Mouse (Mus musculus) forebrain, embryonic 13.5 days (tissue): ENCODE data around the gene Ifrd2. TPM values are rescaled to one million over a fixed set of nuclear protein-coding genes. Genes with fewer than 3 reads are reported as not detected.

Experiments used
- ATAC-seq: fragments of 200-750 bp; cut with Nextera tagmentation; 2 replicates; pipeline ENCODE4 v1.8.0; 2017
- H3K27ac ChIP-seq: fragments of 300-500 bp; sonication (generic); 2 replicates; pipeline ENCODE4 v1.5.1; 2015; ENCODE audit warnings: inconsistent platforms, mild to moderate bottlenecking, moderate library complexity
- H3K27me3 ChIP-seq: fragments of 300-500 bp; sonication (generic); 2 replicates; pipeline ENCODE4 v1.6.1; 2015; ENCODE audit warnings: mild to moderate bottlenecking, inconsistent platforms
- H3K36me3 ChIP-seq: fragments of 300-500 bp; sonication (generic); 2 replicates; pipeline ENCODE4 v1.6.1; 2015; ENCODE audit warnings: mild to moderate bottlenecking, inconsistent platforms; ENCODE audit not compliant: poor library complexity, severe bottlenecking
- H3K4me1 ChIP-seq: fragments of 300-500 bp; sonication (generic); 2 replicates; pipeline ENCODE4 v1.6.1; 2015; ENCODE audit warnings: inconsistent platforms
- H3K4me2 ChIP-seq: fragments of 300-500 bp; sonication (generic); 2 replicates; pipeline ENCODE4 v1.6.1; 2015; ENCODE audit warnings: inconsistent platforms, mild to moderate bottlenecking, moderate library complexity
- H3K4me3 ChIP-seq: fragments of 300-500 bp; sonication (generic); 2 replicates; pipeline ENCODE4 v1.5.1; 2015; ENCODE audit warnings: mild to moderate bottlenecking, inconsistent platforms
- H3K9ac ChIP-seq: fragments of 300-500 bp; sonication (generic); 2 replicates; pipeline ENCODE4 v1.6.1; 2015; ENCODE audit warnings: mild to moderate bottlenecking, inconsistent platforms
- H3K9me3 ChIP-seq: fragments of 300-500 bp; sonication (generic); replicated peaks from 2 replicates; pipeline ENCODE4 v1.6.1; 2016; ENCODE audit warnings: inconsistent platforms
- WGBS: fragments of 180-500 bp; shearing (Covaris S2); methylation state at CpG from one replicate; pipeline ENCODE4 v1.1.7; 2015; 5-methylcytosine and 5-hydroxymethylcytosine counted together
- polyA plus RNA-seq: library from polyadenylated mRNA; unstranded; fragments of >200 nt; fragmentation: Nextera tagmentation; extraction: Ambion mirVana; gene quantifications from 2 replicates; pipeline ENCODE4 v1.2.1, GENCODE M21; 2015

Gene Ifrd2
- polyA plus RNA-seq, 1 experiment from 2014 or later, result 15.4 TPM

GRCm38 (mm10) chr9:107579023-107579900 lies 8.2 kb upstream of the Ifrd2 start:
- peaks cover 24% of the 10 kb centered on the region for H3K36me3 ChIP-seq
- H3K9me3 ChIP-seq, result no peaks in the 10 kb centered on the region
- H3K4me2 ChIP-seq, result peak overlapping the region; percentile 82; the same call in 1 of the 2 replicates
- H3K9ac ChIP-seq, result 0 out of 2 replicates have a peak overlapping the region, but pooled peaks have one; percentile 13
- ATAC-seq, result no peak
- peak overlapping the region; percentile 83; the same call in 1 of the 2 replicates for H3K27ac ChIP-seq
- peaks cover 37% of the 10 kb centered on the region for H3K4me1 ChIP-seq
- WGBS, result 93% methylated on average over 14 of the region's 14 CpGs
- H3K27me3 ChIP-seq, result no peaks in the 10 kb centered on the region
- H3K4me3 ChIP-seq, result no peak overlapping the region

GRCm38 (mm10) chr9:107580501-107581317 lies 6.7 kb upstream of the Ifrd2 start, which contains the start of gene Hyal3:
TSS of gene Hyal3 (plus strand) at chr9:107580818.
- WGBS, result under 1% methylated on average over 32 of the region's 32 CpGs
- Histone ChIP-seq H3K4me2 (peak within 1 kb of the TSS; percentile 82), H3K27ac (peak within 1 kb of the TSS; percentile 83), H3K27me3 (no peaks in the 10 kb centered on the region), H3K9ac (peak within 1 kb of the TSS; percentile 79), H3K4me3 (peak within 1 kb of the TSS; percentile 63), H3K36me3 (peaks cover 15% of the 10 kb centered on the region), H3K9me3 (no peaks in the 10 kb centered on the region), H3K4me1 (peaks cover 37% of the 10 kb centered on the region)
- peak; percentile 86 for ATAC-seq

- Histone ChIP-seq H3K27me3 (no peaks in the 10 kb centered on the region), H3K27ac (no peak overlapping the region), H3K4me1 (peaks cover 32% of the 10 kb centered on the region), H3K36me3 (peaks cover 15% of the 10 kb centered on the region), H3K4me2 (peak overlapping the region; percentile 82), H3K4me3 (peak overlapping the region; percentile 63), H3K9ac (no peak overlapping the region), H3K9me3 (no peaks in the 10 kb centered on the region)
- no peak for ATAC-seq
- WGBS, result 77% methylated on average over 4 of the region's 4 CpGs
Measured at GRCm38 (mm10) chr9:107581584-107581983, 5.9 kb upstream of the Ifrd2 start.

GRCm38 (mm10) chr9:107582509-107583062 lies 4.9 kb upstream of the Ifrd2 start:
- ATAC-seq, result no peak
- Histone ChIP-seq H3K4me3 (no peak overlapping the region), H3K27me3 (no peaks in the 10 kb centered on the region), H3K27ac (no peak overlapping the region), H3K4me2 (no peak overlapping the region), H3K9ac (no peak overlapping the region), H3K4me1 (peaks cover 23% of the 10 kb centered on the region), H3K9me3 (no peaks in the 10 kb centered on the region), H3K36me3 (peaks cover 15% of the 10 kb centered on the region)
- WGBS, result 88% methylated on average over 7 of the region's 7 CpGs

- no peak overlapping the region for H3K27ac ChIP-seq
- H3K36me3 ChIP-seq, result peaks cover 15% of the 10 kb centered on the region
- peaks cover 27% of the 10 kb centered on the region for H3K4me1 ChIP-seq
- no peaks in the 10 kb centered on the region for H3K9me3 ChIP-seq
- H3K4me2 ChIP-seq, result no peak overlapping the region
- no peak overlapping the region for H3K9ac ChIP-seq
- no peak overlapping the region for H3K4me3 ChIP-seq
- no peaks in the 10 kb centered on the region for H3K27me3 ChIP-seq
- WGBS, result 91% methylated on average over 14 of the region's 14 CpGs
- ATAC-seq, result no peak
Measured at GRCm38 (mm10) chr9:107583174-107583573, 4.3 kb upstream of the Ifrd2 start.

GRCm38 (mm10) chr9:107586504-107586903 lies 938 bp upstream of the Ifrd2 start:
- ATAC-seq, result no peak
- 93% methylated on average over 5 of the region's 5 CpGs for WGBS
- no peaks in the 10 kb centered on the region for H3K9me3 ChIP-seq
- no peaks in the 10 kb centered on the region for H3K27me3 ChIP-seq
- no peak overlapping the region for H3K4me2 ChIP-seq
- no peak overlapping the region for H3K4me3 ChIP-seq
- H3K4me1 ChIP-seq, result peaks cover 18% of the 10 kb centered on the region
- peaks cover 34% of the 10 kb centered on the region for H3K36me3 ChIP-seq
- H3K9ac ChIP-seq, result no peak overlapping the region
- H3K27ac ChIP-seq, result no peak overlapping the region

- no peaks in the 10 kb centered on the region for H3K9me3 ChIP-seq
- H3K36me3 ChIP-seq, result peaks cover 45% of the 10 kb centered on the region
- H3K4me2 ChIP-seq, result peak overlapping the region; percentile 85
- WGBS, result 6% methylated on average over 33 of the region's 33 CpGs
- ATAC-seq, result no peak; the same call in 1 of the 2 replicates
- H3K4me1 ChIP-seq, result peaks cover 15% of the 10 kb centered on the region
- H3K4me3 ChIP-seq, result peak overlapping the region; percentile 77
- peak overlapping the region; percentile 74 for H3K9ac ChIP-seq
- no peak overlapping the region for H3K27ac ChIP-seq
- H3K27me3 ChIP-seq, result no peaks in the 10 kb centered on the region
Measured at GRCm38 (mm10) chr9:107587833-107588639, 594 bp downstream of the Ifrd2 start.

GRCm38 (mm10) chr9:107590058-107590772 lies 2.8 kb downstream of the Ifrd2 start:
- no peak overlapping the region for H3K27ac ChIP-seq
- no peak for ATAC-seq
- peaks cover 15% of the 10 kb centered on the region for H3K4me1 ChIP-seq
- H3K27me3 ChIP-seq, result no peaks in the 10 kb centered on the region
- no peak overlapping the region for H3K9ac ChIP-seq
- H3K9me3 ChIP-seq, result no peaks in the 10 kb centered on the region
- H3K36me3 ChIP-seq, result peaks cover 48% of the 10 kb centered on the region
- no peak overlapping the region for H3K4me3 ChIP-seq
- no peak overlapping the region for H3K4me2 ChIP-seq
- 91% methylated on average over 25 of the region's 25 CpGs for WGBS

GRCm38 (mm10) chr9:107590773-107591060 lies 3.3 kb downstream of the Ifrd2 start:
- Histone ChIP-seq H3K4me2 (no peak overlapping the region), H3K9ac (no peak overlapping the region), H3K36me3 (peaks cover 48% of the 10 kb centered on the region), H3K9me3 (no peaks in the 10 kb centered on the region), H3K27me3 (no peaks in the 10 kb centered on the region), H3K4me3 (no peak overlapping the region), H3K4me1 (peaks cover 15% of the 10 kb centered on the region), H3K27ac (no peak overlapping the region)
- no peak for ATAC-seq
- WGBS, result 95% methylated on average over 6 of the region's 6 CpGs

- H3K4me1 ChIP-seq, result peaks cover 9% of the 10 kb centered on the region
- H3K9ac ChIP-seq, result no peak overlapping the region
- H3K36me3 ChIP-seq, result peaks cover 48% of the 10 kb centered on the region
- 82% methylated on average over 11 of the region's 11 CpGs for WGBS
- no peak overlapping the region for H3K4me2 ChIP-seq
- H3K27me3 ChIP-seq, result no peaks in the 10 kb centered on the region
- H3K4me3 ChIP-seq, result no peak overlapping the region
- no peak for ATAC-seq
- H3K9me3 ChIP-seq, result no peaks in the 10 kb centered on the region
- no peak overlapping the region; the same call in 1 of the 2 replicates for H3K27ac ChIP-seq
Measured at GRCm38 (mm10) chr9:107593101-107593976, 5.9 kb downstream of the Ifrd2 start.
